Mouse (Mus musculus) liver, embryonic 12.5 days (tissue): ENCODE data around the gene Col11a2. TPM values are rescaled to one million over a fixed set of nuclear protein-coding genes. Genes with fewer than 3 reads are reported as not detected.
"Not testable (repeated sequence)": the region's sequence is repeated elsewhere in the genome, so short reads cannot be mapped to it uniquely, and the experiment has no call there.

ENCODE experiments used
- ATAC-seq: fragments of 200-750 bp; cut with Nextera tagmentation; 2 replicates; pipeline ENCODE4 v1.8.0; 2017; ENCODE audit warnings: moderate number of reproducible peaks, mild to moderate bottlenecking, moderate library complexity
- H3K27ac ChIP-seq: fragments of 300-500 bp; sonication (generic); 2 replicates; pipeline ENCODE4 v1.5.1; 2016; ENCODE audit warnings: mild to moderate bottlenecking
- H3K27me3 ChIP-seq: fragments of 300-500 bp; sonication (generic); replicated peaks from 2 replicates; pipeline ENCODE4 v1.6.1; 2016; ENCODE audit warnings: mild to moderate bottlenecking, moderate library complexity
- H3K36me3 ChIP-seq: fragments of 300-500 bp; sonication (generic); 2 replicates; pipeline ENCODE4 v1.6.1; 2016; ENCODE audit warnings: mild to moderate bottlenecking, moderate library complexity
- H3K4me1 ChIP-seq: fragments of 300-500 bp; sonication (generic); 2 replicates; pipeline ENCODE4 v1.6.1; 2016
- H3K4me2 ChIP-seq: fragments of 300-500 bp; sonication (generic); 2 replicates; pipeline ENCODE4 v1.6.1; 2016; ENCODE audit warnings: mild to moderate bottlenecking, moderate library complexity
- H3K4me3 ChIP-seq: fragments of 300-500 bp; sonication (generic); 2 replicates; pipeline ENCODE4 v1.5.1; 2016; ENCODE audit warnings: mild to moderate bottlenecking, moderate library complexity
- H3K9ac ChIP-seq: fragments of 300-500 bp; sonication (generic); 2 replicates; pipeline ENCODE4 v1.6.1; 2016; ENCODE audit warnings: mild to moderate bottlenecking, moderate library complexity
- H3K9me3 ChIP-seq: fragments of 300-500 bp; sonication (generic); replicated peaks from 2 replicates; pipeline ENCODE4 v1.6.1; 2016; ENCODE audit warnings: mild to moderate bottlenecking, moderate library complexity
- WGBS: fragments of 180-500 bp; shearing (Covaris S2); methylation state at CpG from one replicate; pipeline ENCODE4 v1.1.7; 2016; ENCODE audit not compliant: insufficient replicate concordance; 5-methylcytosine and 5-hydroxymethylcytosine counted together
- polyA plus RNA-seq: library from polyadenylated mRNA; unstranded; fragments of >200 nt; fragmentation: Nextera tagmentation; extraction: Ambion mirVana; gene quantifications from 2 replicates; pipeline ENCODE4 v1.2.1, GENCODE M21; 2016

The Col11a2 gene
- polyA plus RNA-seq: 0.37 and 0.54 TPM in 2 replicates

DNA sequence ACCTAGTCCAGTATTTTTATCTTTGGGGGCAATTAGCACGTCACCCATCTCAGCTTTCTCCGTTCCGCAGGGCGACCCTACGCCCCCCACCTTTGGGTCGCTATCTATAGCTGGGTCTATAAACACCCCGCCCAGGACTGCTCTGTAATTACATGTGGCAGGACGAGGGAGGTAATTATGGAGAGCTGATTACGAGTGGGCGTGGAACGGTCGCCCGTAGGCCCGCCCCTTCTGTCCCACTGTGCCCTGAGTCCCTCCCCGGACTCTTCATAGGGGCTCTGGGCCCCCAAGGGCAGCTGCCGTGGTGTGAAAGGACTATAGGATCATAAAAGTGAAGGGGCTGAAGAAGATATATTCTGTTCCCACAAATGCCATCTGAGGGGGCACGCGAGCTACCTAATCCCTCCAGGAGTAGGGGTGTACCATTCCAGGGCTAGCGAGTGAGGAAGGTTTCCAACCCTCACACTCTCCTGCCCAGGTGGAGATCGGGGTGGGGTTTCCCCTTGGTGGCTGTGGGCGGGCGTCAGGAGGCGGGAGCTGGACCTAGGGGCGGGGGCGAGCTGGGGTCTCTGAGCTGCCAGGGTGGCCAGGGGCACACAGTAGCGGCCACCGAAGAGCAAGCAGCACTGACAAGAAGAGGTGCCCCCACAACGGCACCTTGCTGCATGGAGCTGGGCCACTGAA lies at the start of gene Col11a2:
TSS of gene Col11a2 (plus strand) at position 560 of the 684 bp plus-strand sequence.
- peaks cover 54% of the 10 kb centered on the region for H3K27me3 ChIP-seq
- H3K9me3 ChIP-seq: no peaks in the 10 kb centered on the region
- WGBS: 15% methylated on average over 28 of the region's 28 CpGs
- H3K4me3 ChIP-seq: peak within 1 kb of the TSS; percentile 14
- no peak within 1 kb of the TSS for H3K9ac ChIP-seq
- peak within 1 kb of the TSS; percentile 51 for H3K4me2 ChIP-seq
- peaks cover 43% of the 10 kb centered on the region for H3K36me3 ChIP-seq
- ATAC-seq: peak; percentile 28; the same call in 1 of the 2 replicates
- H3K4me1 ChIP-seq: peaks cover 27% of the 10 kb centered on the region
- H3K27ac ChIP-seq: no peak within 1 kb of the TSS

DNA sequence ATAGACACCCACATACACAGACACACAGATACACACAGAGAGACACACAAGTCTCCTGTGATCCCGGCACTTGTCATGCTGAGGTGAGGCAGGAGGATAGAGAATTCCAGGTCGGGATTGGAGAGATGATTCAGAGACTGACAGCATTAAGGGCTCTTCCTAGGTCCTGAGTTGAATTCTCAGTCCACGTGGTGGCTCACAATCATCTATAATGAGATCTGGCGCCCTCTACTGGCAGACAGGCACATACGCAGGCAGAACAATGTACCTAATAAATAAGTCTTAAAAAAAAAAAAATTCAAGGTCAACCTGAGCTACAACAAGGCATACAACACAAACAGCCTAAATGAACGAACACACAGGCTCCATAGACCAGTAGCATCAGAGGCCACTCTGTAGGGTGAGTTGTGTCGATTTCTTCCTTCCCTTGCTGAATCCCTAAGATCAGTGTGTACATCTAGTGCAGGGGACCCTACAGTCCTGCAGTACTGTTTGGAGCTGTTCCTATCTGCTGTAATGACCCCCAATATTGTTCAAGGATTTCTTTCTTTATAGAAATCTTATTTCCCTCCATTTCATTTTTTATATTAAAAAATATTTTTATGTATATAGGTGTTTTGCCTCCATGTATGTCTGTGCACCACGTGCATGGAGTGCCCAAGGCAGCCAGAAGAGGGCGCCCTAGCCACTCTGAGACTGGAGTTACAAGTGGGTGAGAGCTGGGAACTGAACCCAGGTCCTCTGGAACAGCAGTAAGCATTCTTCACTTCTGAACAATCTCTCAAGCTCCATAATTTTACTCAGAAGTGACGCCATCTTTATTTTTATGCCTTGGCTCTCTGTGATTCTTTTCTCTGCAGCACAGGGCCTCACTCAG lies 47.2 kb upstream of the Col11a2 start:
- H3K9ac ChIP-seq: no peak overlapping the region
- H3K27ac ChIP-seq: no peak overlapping the region
- H3K27me3 ChIP-seq: peaks cover 19% of the 10 kb centered on the region; the same call in 1 of the 2 replicates
- no peak overlapping the region for H3K4me2 ChIP-seq
- ATAC-seq: no peak
- no peaks in the 10 kb centered on the region for H3K36me3 ChIP-seq
- H3K4me1 ChIP-seq: no peaks in the 10 kb centered on the region
- WGBS: 28% methylated on average over 10 of the region's 10 CpGs
- no peaks in the 10 kb centered on the region for H3K9me3 ChIP-seq
- no peak overlapping the region for H3K4me3 ChIP-seq

DNA sequence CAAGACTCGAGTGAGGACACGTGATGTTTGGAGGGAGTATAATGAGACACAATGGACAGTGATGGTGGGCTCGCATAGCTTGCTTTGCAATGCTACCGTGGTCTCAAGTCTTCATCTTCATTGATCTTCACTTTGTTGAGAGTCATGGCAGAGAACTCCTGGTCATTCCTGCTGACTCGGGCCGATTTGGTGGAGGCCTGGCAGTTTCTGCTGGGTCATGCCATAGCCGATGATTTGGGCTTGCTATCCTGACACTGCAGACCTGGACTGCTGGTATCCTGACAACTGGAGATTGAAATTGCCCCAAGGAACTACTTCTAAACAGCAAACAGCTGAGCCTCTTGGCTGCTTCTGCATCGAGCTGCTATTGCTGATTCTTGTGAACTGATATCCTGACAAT lies 44.3 kb upstream of the Col11a2 start:
- 80% methylated on average over 8 of the region's 8 CpGs for WGBS
- Histone ChIP-seq H3K36me3 (no peaks in the 10 kb centered on the region), H3K9ac (no peak overlapping the region), H3K4me2 (no peak overlapping the region), H3K27me3 (peaks cover 16% of the 10 kb centered on the region), H3K4me1 (peaks cover 14% of the 10 kb centered on the region), H3K4me3 (no peak overlapping the region), H3K27ac (no peak overlapping the region), H3K9me3 (no peaks in the 10 kb centered on the region)
- ATAC-seq: no peak

DNA sequence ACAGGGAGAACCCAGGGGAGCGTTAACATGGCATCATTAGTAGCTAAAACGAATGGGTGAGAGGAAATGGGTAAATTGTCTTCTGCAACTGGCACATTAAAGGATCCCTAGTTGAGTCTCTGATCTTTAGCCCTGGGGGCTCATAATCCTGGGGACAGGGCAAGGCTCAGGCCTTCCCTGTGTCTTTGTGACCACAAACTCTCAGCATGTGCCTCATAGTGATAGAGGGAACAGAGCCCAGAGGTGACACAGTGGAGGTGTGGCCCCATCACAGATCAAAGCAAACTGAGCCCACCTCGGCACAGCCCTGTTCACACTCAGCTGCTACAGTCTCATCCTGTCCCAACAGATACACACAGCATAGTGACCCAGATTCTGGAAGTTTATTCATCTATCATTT lies 43.6 kb upstream of the Col11a2 start:
- no peak overlapping the region for H3K4me2 ChIP-seq
- H3K36me3 ChIP-seq: no peaks in the 10 kb centered on the region
- H3K4me3 ChIP-seq: no peak overlapping the region
- H3K9me3 ChIP-seq: no peaks in the 10 kb centered on the region
- 47% methylated on average over 3 of the region's 3 CpGs for WGBS
- H3K27ac ChIP-seq: no peak overlapping the region
- ATAC-seq: no peak
- H3K4me1 ChIP-seq: peaks cover 21% of the 10 kb centered on the region
- H3K9ac ChIP-seq: no peak overlapping the region
- H3K27me3 ChIP-seq: peaks cover 22% of the 10 kb centered on the region

DNA sequence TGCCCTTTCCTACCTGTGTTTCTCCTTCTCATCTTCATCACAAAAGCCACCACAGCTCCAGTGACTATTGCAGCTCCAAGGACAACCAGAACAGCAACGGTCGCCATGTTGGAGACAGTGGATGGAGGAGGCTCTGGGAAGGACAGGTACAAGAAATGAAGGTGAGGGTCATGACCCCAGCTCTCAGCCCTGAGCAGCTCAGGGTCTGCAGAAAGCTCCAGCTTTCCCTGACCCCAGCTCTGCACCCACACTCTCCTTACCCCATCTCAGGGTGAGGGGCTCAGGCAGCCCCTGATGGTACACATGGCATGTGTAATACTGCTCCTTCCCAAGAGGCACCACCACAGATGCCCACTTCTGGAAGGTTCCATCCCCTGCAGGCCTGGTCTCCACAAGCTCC lies 42.2 kb upstream of the Col11a2 start:
- H3K9ac ChIP-seq, ATAC-seq, H3K36me3 ChIP-seq, H3K27ac ChIP-seq, H3K9me3 ChIP-seq, H3K4me2 ChIP-seq, H3K4me3 ChIP-seq: not testable (repeated sequence)
- Histone ChIP-seq H3K27me3 (peaks cover 36% of the 10 kb centered on the region), H3K4me1 (peaks cover 22% of the 10 kb centered on the region)
- 67% methylated on average over 2 of the region's 2 CpGs for WGBS

DNA sequence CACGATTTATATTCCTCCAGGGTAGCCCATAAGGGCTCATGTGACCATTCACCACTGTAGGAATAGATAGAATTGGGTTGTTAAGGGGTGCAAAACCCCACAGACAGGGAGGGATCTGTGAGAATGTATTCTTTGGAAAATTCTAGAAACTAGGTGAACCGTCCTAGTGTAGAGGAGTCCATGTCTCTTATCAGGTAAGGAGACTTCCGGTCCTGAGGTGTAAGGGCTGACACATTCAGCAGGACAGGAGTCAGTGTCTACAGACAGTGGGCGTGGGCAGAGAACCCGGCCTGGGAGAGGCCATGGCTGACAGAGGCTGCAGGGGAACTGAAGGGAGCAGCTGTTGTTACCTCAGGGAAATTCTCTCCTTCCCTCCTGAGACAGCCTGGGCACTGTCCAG lies 40.5 kb upstream of the Col11a2 start:
- Histone ChIP-seq H3K4me1 (peaks cover 22% of the 10 kb centered on the region), H3K4me3 (peak overlapping the region; percentile 65; the same call in 1 of the 2 replicates), H3K27me3 (peaks cover 38% of the 10 kb centered on the region), H3K4me2 (peak overlapping the region; percentile 94)
- not testable (repeated sequence) for H3K9me3 ChIP-seq, H3K27ac ChIP-seq, H3K9ac ChIP-seq, ATAC-seq, H3K36me3 ChIP-seq
- WGBS: 28% methylated on average over 5 of the region's 5 CpGs

DNA sequence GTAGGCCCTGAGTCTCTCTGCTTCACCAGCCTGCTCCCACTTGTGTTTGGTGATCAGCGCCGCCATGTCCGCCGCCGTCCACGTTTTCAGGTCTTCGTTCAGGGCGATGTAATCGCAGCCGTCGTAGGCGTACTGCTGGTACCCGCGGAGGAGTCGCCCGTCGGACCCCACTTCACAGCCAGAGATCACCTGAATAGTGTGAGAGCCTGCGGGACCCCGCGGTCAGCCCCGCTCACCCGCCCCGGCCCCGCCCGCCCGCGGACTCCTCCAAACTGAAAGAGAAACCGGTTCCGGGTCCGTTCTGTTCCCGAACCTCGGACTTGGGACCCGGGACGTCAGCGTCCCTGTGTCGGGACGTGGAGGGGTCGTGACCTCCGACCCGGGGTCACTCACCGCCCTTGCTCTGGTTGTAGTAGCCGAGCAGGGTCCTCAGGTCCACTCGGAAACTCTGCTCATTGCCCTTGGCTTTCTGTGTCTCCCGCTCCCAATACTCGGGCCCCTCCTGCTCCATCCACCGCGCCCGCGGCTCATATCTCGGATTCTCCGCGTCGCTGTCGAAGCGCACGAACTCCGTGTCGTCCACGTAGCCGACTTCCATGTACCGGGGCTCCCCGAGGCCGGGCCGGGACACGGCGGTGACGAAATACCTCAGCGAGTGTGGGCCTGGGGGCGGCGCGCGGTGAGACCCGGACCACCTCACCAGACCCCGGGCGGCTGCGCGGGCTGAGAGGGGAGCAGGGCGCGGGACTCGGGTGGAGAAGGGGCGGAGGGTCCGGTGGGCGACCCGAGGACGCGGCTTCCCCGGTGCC lies 39.7 kb upstream of the Col11a2 start:
- H3K27me3 ChIP-seq: peaks cover 38% of the 10 kb centered on the region
- 2% methylated on average over 87 of the region's 87 CpGs for whole genome bisulfite sequencing
- H3K4me3 ChIP-seq: peak overlapping the region; percentile 65
- ATAC-seq: peak; percentile 46
- no peaks in the 10 kb centered on the region for H3K9me3 ChIP-seq
- peak overlapping the region; percentile 72 for H3K9ac ChIP-seq
- H3K27ac ChIP-seq: no peak overlapping the region
- H3K36me3 ChIP-seq: no peaks in the 10 kb centered on the region
- H3K4me2 ChIP-seq: peak overlapping the region; percentile 94
- H3K4me1 ChIP-seq: peaks cover 22% of the 10 kb centered on the region

DNA sequence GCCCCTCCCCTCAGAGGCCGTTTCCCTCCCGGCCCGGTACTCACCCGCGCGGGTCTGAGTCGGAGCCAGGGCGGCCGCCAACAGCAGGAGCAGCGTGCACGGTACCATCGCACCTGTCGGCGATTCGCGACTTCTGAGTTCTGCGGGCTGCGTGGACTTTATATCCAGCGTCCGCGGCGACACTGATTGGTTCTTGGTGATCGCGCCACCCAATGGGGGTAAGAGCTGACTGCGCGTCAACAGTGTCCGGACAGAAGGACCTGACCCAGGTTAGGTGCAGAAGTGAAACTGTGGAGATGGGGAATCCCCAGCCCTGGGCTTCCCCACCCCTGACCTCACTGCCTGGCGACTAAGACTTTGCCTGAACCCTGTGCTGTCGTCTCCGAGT lies 39.1 kb upstream of the Col11a2 start, which contains the start of gene H2-K1:
TSS of gene H2-K1 (minus strand) at position 198 of the 388 bp plus-strand sequence.
- Histone ChIP-seq H3K4me3 (peak within 1 kb of the TSS; percentile 65), H3K4me1 (peaks cover 22% of the 10 kb centered on the region), H3K9me3 (no peaks in the 10 kb centered on the region), H3K9ac (peak within 1 kb of the TSS; percentile 72), H3K27ac (no peak within 1 kb of the TSS), H3K27me3 (peaks cover 38% of the 10 kb centered on the region), H3K4me2 (peak within 1 kb of the TSS; percentile 94), H3K36me3 (no peaks in the 10 kb centered on the region)
- peak; percentile 81 for ATAC-seq
- 0% methylated on average over 27 of the region's 30 CpGs for WGBS

DNA sequence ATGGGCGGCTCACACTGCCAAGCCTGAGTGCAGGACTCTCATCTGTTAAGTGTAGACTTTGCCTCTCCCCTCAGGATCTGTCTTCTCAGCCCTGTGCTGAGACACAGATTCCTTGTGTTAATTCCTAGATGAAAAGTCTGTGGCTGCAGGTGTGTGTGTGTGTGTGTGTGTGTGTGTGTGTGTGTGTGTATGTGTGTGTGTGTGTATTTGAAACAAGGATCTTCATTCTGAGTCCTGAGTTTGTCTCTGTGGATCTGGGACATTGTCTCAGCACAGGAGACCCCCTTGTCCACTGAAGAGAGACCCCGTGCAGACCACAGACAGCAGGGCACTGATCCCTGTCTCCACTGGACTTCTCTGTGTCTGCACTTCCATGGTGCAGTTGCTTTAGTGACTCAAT lies 38.4 kb upstream of the Col11a2 start:
- Histone ChIP-seq H3K4me1 (peaks cover 22% of the 10 kb centered on the region), H3K4me2 (peak overlapping the region; percentile 94), H3K4me3 (peak overlapping the region; percentile 65; the same call in 1 of the 2 replicates), H3K27me3 (peaks cover 44% of the 10 kb centered on the region)
- not testable (repeated sequence) for H3K36me3 ChIP-seq, H3K27ac ChIP-seq, ATAC-seq, H3K9me3 ChIP-seq, H3K9ac ChIP-seq
- 52% methylated on average over 2 of the region's 2 CpGs for WGBS

DNA sequence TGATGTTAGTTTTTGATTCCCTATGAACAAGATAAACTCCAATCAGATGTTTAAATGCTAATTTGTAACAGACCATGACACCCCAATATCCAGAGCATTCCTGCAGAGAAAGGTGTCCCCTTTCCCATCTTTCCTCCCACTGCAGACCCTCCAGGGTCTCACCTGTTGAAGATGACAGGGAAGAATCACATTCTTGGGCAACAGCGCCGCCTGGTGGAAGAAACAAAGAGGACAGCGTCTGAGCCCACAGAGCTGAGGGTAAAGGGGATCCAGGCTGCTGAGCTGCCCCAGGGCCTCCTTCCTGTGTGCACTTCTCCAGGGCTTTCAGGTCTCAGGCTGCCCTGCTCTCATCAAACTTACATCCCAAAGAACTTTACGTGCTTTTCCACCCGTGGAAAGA lies 35.8 kb upstream of the Col11a2 start:
- Histone ChIP-seq H3K4me3 (no peak overlapping the region), H3K4me2 (no peak overlapping the region), H3K4me1 (peaks cover 22% of the 10 kb centered on the region), H3K27ac (no peak overlapping the region), H3K36me3 (no peaks in the 10 kb centered on the region), H3K27me3 (peaks cover 47% of the 10 kb centered on the region), H3K9ac (no peak overlapping the region), H3K9me3 (no peaks in the 10 kb centered on the region)
- 5% methylated on average over 5 of the region's 5 CpGs for WGBS
- no peak for ATAC-seq

DNA sequence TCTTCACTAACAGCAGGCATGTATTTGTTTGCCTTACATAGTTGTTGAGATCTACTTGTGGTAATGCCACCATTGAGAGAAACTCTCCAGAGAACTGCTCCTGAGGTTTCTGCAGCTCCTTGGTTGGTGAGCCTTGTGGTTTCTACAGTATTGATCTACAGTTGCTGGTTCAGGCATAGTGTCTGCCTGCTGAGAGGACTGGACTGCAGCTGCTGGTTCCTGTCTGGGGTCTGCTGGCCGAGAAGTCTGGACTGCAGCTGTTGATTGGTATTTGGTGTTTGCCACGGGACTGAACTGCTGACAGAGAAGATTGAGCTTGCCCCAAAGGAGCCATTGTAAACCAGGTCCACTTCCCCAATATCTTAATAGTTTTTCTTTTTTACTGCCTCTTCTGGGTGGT lies 32.7 kb upstream of the Col11a2 start:
- Histone ChIP-seq H3K4me3 (no peak overlapping the region), H3K36me3 (no peaks in the 10 kb centered on the region), H3K4me1 (no peaks in the 10 kb centered on the region), H3K9ac (no peak overlapping the region), H3K4me2 (no peak overlapping the region), H3K27ac (no peak overlapping the region), H3K27me3 (peaks cover 26% of the 10 kb centered on the region), H3K9me3 (no peaks in the 10 kb centered on the region)
- no peak for ATAC-seq
- 30% methylated on average over 2 of the region's 2 CpGs for WGBS
